Mouse (Mus musculus) layer of hippocampus, postnatal 36 days (tissue): ENCODE results near the gene Mpzl1. TPM values are rescaled to one million over a fixed set of nuclear protein-coding genes. Genes with fewer than 3 reads are reported as not detected.

Experiments
- DNase-seq, 2 experiments: peaks; one replicate each; pipeline ENCODE4 v3.0.0; 2022
- total RNA-seq, 2 experiments: library from RNA; stranded (reverse); gene quantifications; 2 replicates each; pipeline ENCODE4 v1.2.3; 2021

Mpzl1 gene
- total RNA-seq, 2 experiments from 2014 or later, result 35.7 to 39.6 TPM

DNA sequence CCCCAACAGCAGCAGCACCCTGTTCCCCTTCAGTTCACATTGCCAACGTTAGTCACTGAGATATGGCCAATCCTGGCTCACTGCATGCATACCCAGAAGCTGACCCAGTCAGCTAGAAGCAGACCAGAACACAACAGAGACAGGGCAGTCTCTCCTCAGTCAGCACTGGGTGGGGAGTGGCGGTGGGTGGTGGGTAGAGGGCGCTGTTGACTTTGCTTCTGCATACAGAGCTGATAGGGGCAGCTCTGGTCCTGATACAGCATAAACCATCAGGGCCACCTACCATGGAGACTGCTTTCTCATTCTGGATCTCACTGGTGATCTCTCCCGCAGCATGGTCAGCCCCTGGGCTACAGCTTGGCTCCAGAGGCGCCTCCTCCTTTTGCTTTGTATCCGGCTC lies 20.7 kb upstream of the Mpzl1 start:
- DNase-seq, result no peak

DNA sequence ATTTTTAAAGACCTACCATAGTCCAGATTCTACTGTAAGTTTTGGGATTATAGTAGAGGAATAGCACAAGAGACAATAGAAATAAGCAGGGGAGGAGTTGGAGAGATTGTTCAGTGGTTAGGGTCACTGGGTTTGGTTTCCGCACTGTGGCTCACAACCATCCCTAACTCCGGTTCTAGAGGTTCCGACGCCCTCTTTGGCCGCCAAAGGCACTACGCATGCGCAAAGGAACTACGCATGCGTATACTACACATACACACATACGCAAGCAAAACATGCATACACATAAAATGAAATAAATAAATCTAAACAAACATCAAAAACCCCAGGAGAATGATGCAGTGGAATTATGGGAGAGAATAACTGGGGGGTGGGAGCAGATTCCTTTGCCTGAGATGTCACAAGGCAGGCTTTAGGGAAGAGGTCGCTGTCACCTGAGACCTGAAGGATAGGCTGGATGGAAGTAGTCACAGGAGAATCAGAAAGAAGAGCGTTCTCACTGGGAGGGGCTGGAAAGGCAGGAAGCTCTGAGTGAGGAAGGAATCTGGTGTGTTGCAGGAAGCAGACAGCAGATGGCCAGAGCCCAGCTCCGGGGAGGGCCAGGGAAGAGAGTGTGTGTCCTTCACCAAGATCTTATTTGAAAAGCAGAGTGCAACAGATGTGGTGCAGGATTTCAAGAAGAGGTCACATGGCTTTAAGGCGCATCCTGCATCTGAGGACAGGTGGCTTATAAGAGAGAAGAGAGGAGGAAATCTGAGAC lies 19.0 kb upstream of the Mpzl1 start:
- no peak for DNase-seq

DNA sequence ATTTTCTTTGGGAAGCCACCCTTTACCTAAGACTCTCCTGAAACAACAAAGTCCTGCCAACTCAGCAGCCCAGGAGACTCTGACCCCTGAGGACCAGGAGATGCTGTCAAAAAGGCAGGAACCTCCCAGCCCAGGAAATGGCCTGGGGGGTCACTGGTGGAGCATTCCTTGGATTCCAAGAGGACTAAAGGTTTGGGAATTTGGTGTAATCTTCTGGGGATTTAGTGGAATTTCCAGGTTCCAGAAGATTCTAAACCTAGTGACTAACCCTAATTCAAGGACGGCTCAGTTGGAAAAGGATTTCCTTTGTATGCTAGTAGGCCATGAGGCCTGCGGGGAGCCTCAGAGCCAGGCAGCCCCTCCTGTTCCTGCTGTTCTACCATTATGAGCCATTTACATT lies 18.2 kb upstream of the Mpzl1 start:
- DNase-seq, result no peak

DNA sequence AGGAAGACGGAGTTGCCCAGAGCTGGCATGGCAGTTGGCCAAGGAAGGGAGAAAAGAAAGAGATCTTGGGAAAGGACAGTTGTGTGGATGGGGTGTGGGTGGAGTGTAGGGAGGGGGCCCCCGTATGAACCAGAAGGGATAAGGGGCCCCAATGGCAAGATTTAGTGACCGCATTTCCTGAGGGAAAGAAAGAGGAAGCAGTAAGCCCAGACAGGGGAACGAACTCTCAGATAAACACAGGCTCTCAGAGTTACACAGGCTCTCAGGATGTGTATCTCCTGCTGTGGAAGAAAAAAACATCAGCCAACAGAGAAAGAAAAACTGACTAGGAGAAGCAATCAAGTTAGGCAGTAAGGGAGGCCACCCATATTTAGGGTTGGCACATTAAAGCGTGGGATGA lies 16.8 kb upstream of the Mpzl1 start:
- DNase-seq, result no peak

DNA sequence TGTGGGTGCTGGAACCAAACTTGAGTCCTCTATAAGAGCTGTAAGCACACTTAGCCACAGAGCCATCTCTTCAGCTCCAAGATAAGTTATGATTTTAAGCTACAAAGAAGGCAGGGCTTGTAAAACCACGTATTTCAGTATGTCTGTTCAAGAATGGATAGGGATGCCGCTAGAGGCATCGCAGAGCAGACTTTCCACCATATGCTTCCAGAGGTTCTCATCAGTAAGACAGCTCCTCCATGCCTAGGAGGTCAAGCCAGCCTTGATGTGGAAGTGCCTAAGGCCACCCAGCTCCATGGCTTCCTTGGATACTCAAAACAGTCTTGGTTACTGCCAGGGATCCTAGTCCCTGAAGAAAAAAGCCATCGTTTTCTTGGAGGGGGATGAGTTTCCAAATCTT lies 10.8 kb upstream of the Mpzl1 start:
- no peak for DNase-seq

DNA sequence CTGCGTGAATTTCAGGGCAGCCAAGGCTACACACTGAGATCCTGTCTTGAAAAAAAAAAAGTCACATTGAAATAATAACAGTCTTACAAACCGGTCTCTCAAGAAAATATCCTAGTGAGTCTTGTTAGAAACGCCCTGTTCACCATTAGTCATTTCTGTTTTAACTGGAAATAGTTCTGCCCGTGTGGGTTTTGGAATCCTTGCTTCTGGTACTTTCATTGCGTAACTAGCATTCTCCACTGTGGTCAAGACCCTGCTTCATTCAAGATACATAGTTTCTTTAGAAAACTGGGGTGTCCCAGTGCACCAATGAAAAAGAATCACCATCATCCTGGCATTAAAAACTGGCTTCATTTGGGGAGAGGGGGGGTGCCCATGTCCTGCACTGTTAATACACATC lies 9.4 kb upstream of the Mpzl1 start:
- no peak for DNase-seq

DNA sequence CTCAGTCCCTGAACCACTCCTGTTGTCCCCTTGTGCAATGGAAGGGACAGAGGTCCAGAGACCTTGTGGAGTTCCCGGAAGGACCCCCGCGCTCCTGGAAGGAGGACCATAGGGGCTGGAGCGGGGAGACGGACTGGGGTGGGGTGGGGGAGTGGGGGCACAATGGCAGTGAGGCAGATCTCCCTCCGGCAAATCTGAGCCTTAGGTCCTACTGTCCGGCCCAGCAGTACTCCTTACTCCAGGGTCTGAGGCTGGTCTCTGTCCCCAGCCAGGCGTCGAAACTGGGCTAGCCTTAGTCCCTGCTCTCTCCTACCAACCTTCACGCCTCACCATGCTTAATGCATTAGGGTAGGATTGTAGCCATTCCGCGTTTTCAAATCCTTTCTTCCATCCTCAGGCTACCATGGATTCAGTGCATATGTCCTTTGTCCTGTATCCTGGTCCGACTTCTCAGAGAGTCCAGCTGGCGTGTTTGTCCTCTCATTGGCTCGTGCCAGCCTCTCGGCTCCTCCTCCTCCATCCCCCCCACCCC lies 8.5 kb upstream of the Mpzl1 start:
- peak; percentile 44 for DNase-seq

DNA sequence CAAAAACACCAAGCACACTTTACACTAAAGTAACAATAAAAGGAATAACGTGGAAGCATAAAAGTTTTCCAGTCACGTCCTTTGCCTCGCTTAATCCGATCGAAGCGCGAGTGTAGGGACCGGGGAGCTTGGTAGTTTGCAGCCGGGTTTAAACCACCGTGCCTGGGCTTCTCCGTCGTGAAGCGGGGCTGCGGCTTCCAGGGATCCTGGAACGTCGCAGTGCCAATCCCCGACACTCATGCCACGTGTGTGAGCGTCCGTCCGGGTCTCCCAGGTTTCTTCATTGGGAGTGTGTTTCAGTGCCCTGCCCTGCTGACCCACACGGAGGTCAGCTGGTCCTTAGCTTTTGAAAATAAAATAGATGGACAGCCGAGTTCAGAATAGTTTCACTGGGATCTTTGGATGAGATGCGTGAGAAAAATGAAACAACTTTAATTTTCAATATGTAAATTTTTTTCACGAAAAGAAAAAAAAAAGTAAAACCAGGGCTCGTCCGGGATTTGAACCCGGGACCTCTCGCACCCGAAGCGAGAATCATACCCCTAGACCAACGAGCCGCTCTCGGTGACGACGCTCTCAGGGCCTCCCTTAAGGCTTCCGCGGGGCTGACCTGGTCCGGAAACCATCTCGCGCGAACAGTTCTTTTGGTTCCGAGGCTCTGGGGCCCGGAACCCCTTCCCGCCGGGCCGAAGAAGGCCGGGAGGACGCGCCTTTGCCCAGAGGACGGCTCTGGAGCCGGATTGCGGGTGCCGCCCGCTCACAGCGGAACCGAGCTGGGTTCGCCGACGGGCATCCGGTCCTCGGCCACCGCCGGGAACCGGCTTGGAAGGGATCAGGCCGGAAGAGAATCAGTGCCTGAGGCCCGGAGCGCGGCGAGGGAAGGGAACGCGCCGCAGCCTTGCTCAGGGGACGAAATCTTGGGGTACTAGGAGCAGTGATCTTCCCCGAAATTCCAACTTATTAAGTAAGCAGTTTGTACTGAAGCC lies 7.7 kb upstream of the Mpzl1 start:
- DNase-seq, result peak; percentile 93 to 95

DNA sequence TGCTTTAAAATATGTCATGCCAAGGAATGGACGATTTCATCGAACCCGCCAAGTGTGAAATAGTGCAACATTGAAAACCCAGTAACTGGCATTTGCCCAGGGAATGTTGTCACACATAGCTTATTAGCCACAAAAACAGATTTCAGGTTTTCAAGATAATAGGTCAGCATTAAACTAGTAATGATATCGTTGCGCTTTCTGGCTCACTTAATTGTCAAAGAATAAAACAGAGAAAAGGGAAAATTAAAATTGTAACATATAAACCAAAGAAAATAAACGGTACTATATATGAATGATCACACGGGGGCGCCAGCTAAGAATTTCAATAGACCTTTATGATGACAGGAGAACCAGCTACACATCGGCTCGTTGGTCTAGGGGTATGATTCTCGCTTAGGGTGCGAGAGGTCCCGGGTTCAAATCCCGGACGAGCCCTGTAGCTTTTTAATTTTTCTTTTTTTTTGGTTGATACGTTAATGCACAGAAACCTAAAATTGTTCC lies 7.0 kb upstream of the Mpzl1 start:
- DNase-seq, result peak; percentile 64 to 79

DNA sequence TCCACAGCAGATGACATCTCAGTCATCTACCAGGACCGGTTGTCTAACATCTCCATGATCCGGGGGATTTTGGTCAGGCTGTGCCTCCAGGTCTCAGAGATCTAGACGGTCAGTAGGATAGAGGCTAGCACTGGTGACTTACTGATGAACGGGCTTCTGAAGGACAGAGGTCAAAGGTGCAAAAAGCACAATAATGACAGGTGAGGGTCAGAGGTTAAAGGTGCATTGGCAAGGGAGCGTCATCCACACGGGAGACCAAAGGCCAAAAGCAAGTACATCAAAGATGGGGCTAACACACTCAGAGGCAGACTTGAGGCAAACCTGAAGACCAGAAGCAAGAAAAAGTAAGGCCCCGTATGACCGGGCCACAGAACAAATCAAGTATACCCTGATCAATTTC lies 2.0 kb upstream of the Mpzl1 start:
- no peak for DNase-seq

DNA sequence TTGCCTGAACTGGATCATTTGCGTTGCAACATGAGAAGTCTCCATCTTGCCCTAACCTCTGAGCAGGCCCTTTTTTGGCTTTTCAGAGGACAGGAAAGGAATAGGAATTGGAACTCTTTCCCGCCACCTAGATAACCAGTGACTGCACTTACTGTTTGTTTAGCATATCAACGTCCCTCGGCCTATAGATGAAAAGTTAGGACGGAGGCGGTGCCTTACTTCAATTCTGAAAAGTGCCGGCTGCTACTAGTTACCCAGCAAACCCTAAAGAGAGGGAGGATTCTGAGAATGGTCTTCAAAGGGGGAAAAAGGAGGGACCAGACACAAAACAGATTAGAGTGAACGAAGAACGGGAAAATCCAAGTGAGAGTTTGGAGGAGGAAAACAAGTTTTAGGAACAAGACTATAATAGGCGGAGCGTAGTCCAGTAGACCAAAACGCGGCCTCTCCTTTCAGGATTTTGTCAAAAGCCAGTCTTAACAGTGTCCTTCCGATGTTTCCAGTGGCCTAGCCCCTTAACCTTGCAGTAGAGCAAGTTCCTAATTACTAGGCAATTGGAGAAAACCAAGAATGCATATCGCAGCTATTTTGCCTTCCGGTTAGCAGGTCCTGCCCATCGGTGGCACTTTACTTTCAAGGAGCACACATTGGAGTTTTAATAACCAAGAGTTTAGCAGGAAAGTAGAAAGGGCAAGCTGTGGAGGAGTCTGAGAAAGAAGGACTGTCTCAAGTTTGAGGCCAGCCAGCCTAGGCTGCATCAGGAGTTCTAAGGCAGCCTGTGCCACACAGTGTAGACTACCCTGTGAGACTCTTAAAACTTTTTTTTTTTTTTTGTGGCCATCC lies 938 bp upstream of the Mpzl1 start:
- no peak for DNase-seq

DNA sequence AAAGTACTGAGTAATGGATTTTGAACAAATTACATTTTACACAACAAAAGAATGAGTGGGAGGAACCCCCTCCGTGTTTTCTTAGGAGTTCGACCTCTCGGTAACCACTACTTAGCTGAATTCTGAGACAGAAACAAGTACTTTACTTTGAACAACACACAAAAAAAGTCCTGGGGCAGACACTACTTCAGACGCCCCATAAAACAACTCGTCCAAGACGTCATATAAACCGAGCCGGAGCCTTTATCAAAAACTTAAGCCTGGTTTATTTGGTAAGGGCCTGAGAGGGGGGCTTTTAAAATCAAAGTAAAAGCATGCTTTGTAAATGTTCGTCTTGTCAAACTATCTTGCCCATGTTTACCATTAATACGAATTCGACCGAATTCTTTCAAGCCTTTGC lies 993 bp downstream of the Mpzl1 start:
- no peak for DNase-seq

DNA sequence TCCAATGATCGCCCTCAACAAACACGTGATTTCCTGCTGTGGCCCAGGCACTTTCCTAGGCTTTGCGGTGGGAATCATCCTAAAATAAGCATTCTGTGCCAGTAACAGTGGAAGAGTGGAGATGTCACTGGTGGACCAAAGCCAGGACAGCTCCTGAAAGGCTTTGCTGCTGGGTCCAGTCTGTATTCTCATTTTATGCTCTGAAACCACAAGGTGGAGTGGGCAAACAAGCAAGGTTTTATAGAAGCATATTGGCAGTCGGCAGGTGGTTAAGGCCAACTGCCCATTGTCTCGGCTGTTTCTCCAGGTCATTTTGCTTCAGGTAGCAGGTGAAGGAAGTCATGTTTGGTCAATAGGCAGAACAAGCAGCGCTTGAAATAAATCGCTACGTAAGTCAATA lies 3.2 kb downstream of the Mpzl1 start:
- DNase-seq, result no peak

DNA sequence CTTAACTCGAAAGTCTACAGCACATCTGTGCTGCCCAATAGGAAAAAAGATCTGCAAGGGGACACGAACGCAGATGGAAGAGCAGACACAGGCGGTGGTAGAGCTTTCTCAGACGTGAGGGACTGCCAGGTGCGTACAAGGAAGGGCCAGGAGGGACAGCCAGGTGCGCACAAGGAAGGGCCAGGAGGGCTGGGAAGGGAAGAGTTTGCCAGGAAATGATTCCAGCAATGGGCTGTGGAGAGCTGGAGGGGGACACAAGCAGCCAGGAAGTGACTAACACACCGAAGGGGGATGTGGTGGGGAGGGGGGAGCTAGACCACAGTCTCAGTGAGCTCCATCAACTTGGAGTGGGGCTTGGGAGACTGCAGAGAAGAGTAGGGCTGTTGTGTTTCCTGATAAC lies 4.4 kb downstream of the Mpzl1 start:
- DNase-seq, result no peak

DNA sequence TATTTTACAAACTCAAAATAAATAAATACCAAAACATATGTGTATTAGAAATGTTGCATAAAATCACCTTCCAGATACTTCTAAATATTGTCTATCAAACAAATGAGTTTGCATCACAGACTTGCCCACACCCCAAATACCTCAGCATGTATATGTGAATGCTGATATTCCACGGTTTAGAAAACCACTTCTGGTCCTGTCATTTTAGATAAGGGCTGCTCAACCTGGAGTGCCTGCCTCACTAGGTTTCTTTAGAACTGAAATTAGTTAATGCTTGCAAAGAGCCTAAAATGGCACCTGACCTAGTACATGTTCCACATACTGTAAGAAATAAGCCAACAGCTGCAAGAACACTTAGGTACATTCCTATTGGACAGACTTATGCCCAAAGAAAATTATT lies 5.7 kb downstream of the Mpzl1 start:
- DNase-seq, result no peak

DNA sequence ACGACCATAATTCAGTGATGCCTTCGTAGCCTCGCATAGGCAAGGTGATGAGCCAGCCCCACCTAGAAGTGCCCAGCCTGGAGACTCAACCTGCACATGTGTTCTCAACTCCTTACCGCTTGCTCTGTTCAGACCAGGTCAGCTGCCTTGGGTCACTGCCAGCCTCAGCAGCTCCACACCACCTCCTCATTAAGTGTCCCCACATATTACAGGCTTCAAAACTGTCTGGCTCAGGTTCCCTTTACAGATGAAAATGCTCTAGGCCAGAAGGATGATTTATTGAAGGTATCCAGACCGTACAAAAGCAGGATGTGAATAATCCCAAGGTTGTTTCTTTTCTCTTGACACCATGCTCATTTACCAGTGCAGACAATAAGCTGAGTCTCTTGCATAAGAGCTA lies 8.4 kb downstream of the Mpzl1 start:
- DNase-seq, result no peak

DNA sequence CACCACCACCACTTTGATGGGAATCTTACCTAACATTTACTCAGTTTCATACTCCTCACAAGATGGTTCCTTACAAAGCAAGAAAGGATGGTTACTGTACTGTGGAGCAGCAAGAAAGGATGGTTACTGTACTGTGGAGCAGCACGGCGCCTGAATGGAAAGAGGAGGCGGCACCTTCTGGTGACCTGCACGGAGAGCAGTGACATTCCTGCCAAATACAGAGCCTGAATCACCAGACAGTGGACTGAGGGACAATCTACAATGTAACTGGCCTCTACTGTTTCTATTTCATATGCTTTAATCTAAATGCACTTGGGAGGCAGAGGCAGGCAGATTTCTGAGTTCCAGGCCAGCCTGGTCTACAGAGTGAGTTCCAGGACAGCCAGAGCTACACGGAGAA lies 9.3 kb downstream of the Mpzl1 start:
- no peak for DNase-seq

DNA sequence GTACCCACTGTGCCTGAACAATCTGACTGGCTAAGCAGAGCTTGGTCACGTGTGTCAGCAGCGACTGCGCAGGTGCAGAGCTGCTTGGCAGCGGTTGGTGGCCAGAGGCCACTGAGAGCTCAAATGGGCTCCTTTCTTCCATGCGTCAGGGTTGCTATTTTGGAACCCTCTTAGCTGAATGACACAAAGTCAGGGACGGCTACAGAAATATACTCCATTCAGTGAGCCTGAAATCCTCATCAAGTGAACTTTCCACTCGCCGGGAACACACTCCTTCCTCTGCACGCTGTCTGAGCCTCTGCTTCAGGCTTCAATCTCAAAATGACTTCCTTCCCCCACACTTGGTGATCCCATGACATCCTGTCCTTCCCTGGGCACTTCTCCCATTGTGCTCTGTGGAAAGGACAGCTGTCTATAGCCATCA lies 16.1 kb downstream of the Mpzl1 start:
- peak; percentile 29 to 37 for DNase-seq

DNA sequence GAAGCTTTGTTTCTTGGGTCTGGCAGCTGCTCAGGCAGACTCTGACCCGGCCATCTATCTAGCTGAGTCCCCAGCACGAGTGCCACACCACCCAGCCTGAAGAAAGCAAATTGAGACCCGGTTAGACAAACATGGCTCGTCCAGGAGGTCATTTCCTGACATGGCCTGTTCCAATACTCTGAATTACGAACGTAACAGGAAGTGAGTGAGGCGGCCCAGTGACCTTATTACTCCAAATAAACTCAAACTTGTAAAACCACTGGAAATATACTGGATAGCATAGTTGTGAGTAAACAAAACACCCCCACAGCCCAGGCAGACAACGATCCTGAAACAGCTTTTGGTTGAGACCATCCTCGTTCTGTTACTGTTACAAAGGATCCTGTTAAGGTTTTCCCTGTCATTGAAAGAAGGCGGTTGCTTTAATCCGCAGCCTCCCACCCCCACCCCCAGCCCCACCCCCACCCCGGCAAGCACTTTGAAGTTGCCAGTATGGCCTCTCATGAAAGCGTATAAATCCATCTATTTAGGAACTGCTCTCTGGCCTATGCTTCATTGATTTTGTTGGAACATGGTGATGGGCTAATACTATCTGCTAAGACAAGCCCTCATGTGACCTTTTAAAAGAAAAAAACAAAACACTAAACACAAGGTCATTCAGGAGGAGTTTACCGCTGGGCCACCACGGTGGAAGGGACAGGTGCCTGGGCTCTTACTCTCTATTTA lies 17.0 kb downstream of the Mpzl1 start:
- no peak for DNase-seq

DNA sequence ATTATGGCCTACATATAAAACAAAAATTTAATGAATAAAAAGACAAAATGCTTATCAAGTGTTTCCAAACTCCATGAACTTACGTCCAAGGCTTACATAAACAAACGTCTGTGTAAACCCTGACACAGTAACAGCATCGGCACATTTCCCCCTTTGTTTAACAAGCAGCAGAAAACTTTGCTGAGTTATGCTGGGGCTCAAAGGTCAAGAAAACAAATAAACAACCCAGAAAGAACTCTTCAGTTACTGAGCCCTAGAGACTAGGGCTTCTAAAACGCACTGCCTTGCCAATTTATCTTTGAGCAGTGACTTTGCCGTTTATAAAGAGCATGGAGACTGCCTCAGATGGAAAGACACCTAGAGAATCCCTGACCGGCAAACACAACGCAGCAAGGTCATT lies 17.7 kb downstream of the Mpzl1 start:
- DNase-seq, result no peak

DNA sequence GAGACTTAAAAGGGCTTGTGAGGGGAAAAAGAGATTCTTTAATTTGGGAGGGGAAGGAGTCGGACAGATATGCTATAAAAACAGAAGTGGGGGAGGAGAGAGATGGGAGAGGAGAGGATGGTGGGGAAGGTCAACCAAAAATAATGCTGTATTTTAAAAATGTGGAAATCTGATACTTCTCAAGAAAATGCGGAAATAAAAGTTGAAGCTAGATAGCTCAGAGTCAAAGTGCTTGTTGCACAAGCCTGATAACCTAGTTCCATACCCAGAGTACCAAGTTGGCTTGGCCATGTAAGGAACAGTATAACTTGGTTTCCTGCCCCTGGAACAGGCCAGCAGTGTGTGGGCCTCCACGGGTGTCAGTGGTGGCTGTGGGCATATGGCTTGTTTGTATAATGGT lies 19.5 kb downstream of the Mpzl1 start:
- no peak for DNase-seq

DNA sequence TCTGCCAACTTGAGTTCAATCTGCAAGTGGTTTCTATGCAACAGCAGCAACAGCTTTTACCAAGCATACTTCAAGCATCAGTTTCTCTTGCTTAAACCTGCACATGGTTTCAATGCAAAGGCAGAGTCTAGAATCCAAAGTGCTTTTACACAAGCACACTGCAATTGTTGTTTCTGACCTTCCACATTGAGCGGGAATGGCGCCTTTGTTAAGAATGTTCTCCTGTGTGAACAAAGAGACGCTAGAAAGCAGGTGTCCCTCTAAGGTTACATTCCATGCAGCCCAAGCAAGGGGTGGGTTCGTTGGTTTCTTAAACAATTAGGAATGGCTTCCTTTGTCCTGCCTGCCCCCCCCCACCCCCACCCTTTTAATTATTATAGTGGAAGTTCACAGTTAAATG lies 20.4 kb downstream of the Mpzl1 start:
- DNase-seq, result no peak
